Mouse (Mus musculus) thymus, adult 2 months (tissue): ENCODE data around the gene Commd8.

ENCODE experiments used
- CTCF ChIP-seq: fragments of 200-500 bp; IDR thresholded peaks from 2 replicates; pipeline ENCODE4 v1.5.1; 2012; ENCODE audit warnings: mild to moderate bottlenecking, control low read depth, low read length, moderate library complexity, borderline replicate concordance; ENCODE audit not compliant: control insufficient read depth, poor library complexity, insufficient read depth; ENCODE audit errors: extremely low read depth
- POLR2A ChIP-seq: fragments of 200-500 bp; IDR thresholded peaks from 2 replicates; pipeline ENCODE4 v1.6.1; 2012; ENCODE audit warnings: mild to moderate bottlenecking, low read length, control low read depth, moderate library complexity; ENCODE audit not compliant: control insufficient read depth, poor library complexity, insufficient read depth; ENCODE audit errors: extremely low read depth

DNA sequence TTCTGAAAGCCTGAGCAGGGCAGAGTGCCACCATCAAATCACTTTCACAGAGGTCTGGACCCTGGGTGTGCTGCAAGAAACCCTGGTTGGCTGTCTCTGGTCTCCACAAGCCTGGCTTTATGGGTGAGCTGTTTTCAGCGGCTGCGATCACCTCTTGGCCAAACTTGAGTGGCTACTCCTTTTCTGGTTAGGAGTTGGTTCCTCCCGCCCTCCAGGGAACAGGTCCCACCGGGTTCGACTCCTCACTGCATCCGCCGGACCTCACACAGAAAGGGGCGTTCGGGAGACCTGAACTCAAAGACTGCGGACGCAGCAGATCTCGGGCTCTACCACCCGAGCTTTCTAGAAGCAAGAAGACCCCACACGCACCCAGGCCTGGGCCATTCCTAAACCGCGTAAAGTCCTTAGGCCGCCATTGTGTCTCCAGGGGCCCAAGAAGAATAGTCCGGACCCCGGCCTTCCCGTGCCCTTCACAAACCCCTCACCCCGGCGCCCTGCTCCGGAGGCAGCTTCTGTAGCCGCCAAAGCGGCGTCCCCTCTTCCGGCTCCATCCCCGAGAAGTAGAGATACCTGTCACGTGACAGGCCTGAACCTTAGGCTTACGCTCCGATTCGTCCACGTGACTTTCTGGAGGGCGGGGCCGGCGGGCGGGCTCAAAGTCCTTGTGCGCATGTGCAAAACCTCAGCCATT lies at the start of gene Commd8:
- 0 out of 2 replicates have a peak, but pooled peaks have one; percentile 59 for TF ChIP-seq CTCF
- peak; percentile 99 for TF ChIP-seq POLR2A
